Mouse (Mus musculus) gastrocnemius, postnatal 4 days (tissue): ENCODE data around the gene Twf1. TPM values are rescaled to one million over a fixed set of nuclear protein-coding genes. Genes with fewer than 3 reads are reported as not detected.

Experiments used
- total RNA-seq, 2 experiments: library from RNA; stranded (reverse); gene quantifications; 2 replicates each; pipeline ENCODE4 v1.2.3; 2021

Twf1 gene
- total RNA-seq, 2 experiments from 2014 or later = 27.0 to 34.9 TPM

Other genes with a start within 250 kb of the Twf1 start
- gene Adamts20, start 124.5 kb downstream of the Twf1 start, total RNA-seq = 10 to 100 TPM; 21.6 to 28.1 TPM
- 1 to 10 TPM; 3.3 to 4.8 TPM for gene Pus7l, start 46.3 kb downstream of the Twf1 start, total RNA-seq
- gene Irak4, start 46.2 kb downstream of the Twf1 start, total RNA-seq = 1 to 10 TPM; 6.1 to 6.5 TPM
- gene Tmem117, start 39.3 kb upstream of the Twf1 start, total RNA-seq = 10 to 100 TPM; 28.0 to 29.7 TPM